Mouse (Mus musculus) mouse trophoblast stem cell (cell line): Measurements from ENCODE around the gene Polr2c.
"Not testable (repeated sequence)": the region's sequence is repeated elsewhere in the genome, so short reads cannot be mapped to it uniquely, and the experiment has no call there.

Experiments
- in situ Hi-C, 2 experiments: fragments of 300-500 bp; cut with MseI, MboI; formaldehyde crosslinking; loops; 2 replicates in 1 of 2; 3 replicates in 1 of 2; pipeline ENCODE4 v1.15.1; 2025

Polr2c gene

DNA sequence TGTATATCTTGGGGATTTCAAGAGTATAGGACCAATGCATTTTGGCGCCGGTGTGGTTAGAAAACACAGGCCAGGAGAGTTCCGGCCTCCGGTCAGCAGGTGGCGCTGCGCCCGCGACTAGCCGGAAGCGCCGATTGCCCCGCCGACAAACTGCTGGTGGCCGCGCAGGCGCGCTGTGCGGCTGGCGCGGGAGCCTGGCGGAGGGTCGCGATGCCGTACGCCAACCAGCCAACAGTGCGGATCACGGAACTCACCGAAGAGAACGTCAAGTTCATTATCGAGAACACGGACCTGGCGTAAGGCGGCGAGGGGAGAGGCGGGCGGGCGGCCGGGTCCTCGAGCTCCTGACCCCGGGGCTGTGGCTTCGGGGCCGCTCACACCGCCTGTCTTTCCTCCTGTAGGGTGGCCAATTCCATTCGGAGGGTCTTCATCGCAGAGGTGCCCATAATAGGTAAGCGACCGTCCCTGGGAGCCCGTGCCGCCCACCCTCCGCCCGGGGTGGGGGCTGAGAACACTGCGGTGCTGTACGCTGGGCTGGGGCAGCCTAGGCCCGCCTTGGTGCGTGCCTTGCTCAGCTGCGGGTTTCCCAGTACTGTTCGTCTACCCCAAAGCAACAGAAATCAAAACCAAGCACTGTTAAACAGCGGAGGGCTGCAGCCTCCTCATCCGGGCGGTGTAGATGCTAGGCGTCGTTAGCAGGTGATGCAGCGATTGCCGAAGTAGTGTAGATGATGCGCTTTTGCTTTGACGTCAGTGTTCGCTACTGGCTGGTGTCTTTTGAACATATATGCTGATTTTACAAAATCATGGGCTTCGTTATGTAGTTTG, at the start of gene Polr2c:
Gene Polr2c (plus strand): TSS at position 105 of the 828 bp plus-strand sequence.
- in situ Hi-C loops, result no loop called here

GRCm38 (mm10) chr8:94807506-94807905, 49.7 kb upstream of the Polr2c start:
- in situ Hi-C loops, result no loop called here

GRCm38 (mm10) chr8:94808372-94808771, 48.9 kb upstream of the Polr2c start:
- in situ Hi-C loops, result no loop called here

DNA sequence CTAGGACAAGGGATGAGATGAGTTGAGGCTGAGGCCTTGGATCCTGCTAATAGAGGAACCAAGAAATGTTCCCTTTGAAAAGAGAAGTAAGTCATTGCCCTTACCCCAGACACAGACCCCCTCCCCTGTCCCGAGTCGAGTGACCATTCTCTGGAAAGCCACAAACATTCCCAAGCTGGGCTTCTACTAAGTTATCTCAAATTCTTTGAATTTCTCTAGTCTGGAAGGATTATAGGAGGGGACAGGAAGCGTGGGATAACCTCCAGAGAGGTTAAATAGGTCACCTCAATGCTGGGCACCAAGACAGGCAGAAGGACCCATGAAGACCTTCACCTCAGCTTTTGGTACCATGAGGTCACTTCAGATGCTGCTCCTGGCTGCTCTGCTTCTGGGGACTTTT, 47.1 kb upstream of the Polr2c start, which contains the start of gene Ccl17:
Gene Ccl17 (plus strand): TSS at position 301 of the 400 bp plus-strand sequence.
- in situ Hi-C loops, result loop anchor here (5.0 kb wide), 1 partner anchor 108 kb away; no protein-coding TSS in a partner anchor

GRCm38 (mm10) chr8:94810855-94811254, 46.4 kb upstream of the Polr2c start:
- in situ Hi-C loops, result loop anchor here (5.0 kb wide), 1 partner anchor 109 kb away; no protein-coding TSS in a partner anchor

DNA sequence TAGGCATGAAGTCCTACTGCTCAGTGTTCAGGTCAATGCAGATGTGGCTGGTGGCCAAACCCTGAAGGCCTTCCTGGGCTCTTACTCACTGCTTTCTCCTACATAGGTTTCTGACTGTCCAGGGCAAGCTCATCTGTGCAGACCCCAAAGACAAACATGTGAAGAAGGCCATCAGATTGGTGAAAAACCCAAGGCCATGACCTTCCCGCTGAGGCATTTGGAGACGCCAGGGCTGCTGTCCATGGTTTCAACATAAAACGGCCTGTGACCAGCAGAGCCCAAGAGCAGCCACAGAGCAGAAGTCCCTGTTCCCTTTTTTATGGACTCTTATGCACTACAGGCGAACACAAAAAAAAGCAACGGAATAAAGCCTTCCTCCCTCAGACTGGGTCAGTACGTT, 45.6 kb upstream of the Polr2c start:
- in situ Hi-C loops, result loop anchor here (5.0 kb wide), 1 partner anchor 109 kb away; no protein-coding TSS in a partner anchor

GRCm38 (mm10) chr8:94812645-94813098, 44.6 kb upstream of the Polr2c start:
- in situ Hi-C loops, result loop anchor here (5.0 kb wide), 1 partner anchor 110 kb away; no protein-coding TSS in a partner anchor

DNA sequence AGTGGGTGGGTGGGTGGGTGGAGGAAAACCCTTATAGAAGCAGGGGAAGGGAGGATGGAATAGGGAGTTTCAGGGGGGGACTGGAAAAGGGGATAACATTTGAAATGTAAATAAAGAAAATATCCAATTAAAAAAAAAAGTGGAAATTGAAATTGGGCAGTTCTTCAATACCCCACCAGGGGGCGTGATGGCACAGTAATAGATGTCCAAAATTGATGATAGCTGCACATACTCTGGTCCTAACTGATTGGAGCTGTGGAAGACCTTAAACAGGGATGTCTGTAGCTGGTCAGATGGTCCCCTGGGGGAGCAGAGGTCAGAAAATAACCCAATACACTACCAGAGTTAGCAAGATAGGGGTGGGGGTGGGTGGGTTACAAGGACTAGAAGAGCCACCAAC, 42.7 kb upstream of the Polr2c start:
- in situ Hi-C loops, result loop anchor here (5.0 kb wide), 1 partner anchor 112 kb away; no protein-coding TSS in a partner anchor

DNA sequence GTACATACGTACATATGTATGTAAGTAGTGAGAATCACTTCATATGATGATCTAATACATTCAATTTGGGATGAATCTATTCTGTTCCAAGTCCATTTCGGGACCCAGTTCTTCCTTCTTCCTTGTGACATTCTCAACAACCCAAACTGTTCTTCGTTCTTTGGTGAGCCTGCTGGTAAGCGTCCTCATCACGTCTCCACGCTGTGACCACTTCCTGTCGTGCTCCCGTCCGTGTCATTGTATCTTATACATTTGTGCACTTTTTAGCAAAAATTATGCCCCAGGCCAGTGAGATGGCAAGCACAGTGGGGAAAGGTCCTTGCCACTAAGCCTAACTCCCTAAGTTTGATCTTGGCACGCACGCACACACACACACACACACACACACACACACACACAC, 39.3 kb upstream of the Polr2c start:
- in situ Hi-C loops, result no loop called here

DNA sequence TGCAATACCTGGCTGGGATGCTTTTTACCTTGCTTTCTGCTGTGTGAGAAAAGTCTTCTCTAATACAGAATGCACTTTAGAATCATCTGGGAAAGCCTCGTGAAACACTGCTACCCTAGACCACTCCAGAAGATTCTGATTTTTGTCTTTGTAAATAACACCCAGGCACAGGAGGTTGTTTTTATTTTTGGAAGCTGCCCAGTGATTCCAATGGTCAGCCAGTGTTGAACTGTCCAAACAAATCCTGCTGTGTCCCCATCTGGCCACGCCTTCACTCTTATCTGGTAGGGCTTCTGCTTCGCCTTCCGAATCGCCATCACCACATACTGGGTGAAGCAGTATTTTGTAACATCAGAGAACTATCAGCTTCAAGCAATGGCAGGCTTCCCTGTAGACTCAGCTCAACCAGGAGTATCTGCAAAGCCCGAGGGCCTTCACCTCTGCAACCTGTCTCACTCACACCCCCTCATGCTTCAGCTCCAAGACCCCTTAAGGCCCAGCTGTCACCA, 37.5 kb upstream of the Polr2c start:
- in situ Hi-C loops, result no loop called here

GRCm38 (mm10) chr8:94820553-94820952, 36.7 kb upstream of the Polr2c start:
- in situ Hi-C loops, result no loop called here

- in situ Hi-C loops, result no loop called here
Observed at GRCm38 (mm10) chr8:94821381-94821780, 35.9 kb upstream of the Polr2c start.

GRCm38 (mm10) chr8:94822637-94823560, 34.4 kb upstream of the Polr2c start:
- in situ Hi-C loops, result no loop called here

DNA sequence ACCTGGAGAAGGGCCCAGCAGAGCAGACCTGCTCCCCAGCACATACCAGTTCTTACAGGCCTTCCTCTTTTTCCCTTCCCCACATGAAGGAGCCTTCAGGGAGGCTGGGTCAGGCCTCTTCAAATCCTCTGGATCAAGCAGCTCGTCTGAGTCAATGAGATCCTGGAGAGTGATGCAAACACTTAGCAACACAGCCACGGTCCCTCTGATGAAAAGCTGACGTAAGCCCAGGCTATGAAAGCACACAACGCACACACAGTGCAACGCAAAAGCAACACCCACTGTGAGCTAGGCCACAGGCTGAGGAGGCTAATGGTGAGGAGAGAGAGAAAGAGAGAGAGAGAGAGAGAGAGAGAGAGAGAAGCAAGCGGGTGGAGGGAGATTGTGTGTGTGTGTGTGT, 32.1 kb upstream of the Polr2c start:
- in situ Hi-C loops, result no loop called here

DNA sequence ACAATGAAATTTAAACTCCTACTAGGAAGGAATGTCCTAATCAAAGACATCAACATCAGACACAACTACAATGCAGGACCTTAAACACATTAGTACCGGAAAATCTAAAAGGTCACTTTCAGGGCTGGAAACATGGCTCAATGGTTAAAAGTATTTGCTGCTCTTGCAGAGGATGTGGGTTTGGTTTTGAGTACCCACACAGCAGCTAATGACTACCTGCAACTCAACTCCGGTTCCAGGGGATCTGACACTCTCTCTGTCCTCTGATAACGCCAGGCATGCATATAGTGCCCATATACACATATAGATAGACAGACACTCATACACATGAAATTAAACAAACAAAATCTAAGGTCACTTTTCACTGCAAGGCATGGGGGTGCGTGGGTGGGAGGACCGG, 31.0 kb upstream of the Polr2c start:
- in situ Hi-C loops, result no loop called here

- in situ Hi-C loops, result no loop called here
Observed at GRCm38 (mm10) chr8:94828284-94828683, 29.0 kb upstream of the Polr2c start.

GRCm38 (mm10) chr8:94833901-94834405, 23.3 kb upstream of the Polr2c start:
- in situ Hi-C loops, result not testable (repeated sequence)

DNA sequence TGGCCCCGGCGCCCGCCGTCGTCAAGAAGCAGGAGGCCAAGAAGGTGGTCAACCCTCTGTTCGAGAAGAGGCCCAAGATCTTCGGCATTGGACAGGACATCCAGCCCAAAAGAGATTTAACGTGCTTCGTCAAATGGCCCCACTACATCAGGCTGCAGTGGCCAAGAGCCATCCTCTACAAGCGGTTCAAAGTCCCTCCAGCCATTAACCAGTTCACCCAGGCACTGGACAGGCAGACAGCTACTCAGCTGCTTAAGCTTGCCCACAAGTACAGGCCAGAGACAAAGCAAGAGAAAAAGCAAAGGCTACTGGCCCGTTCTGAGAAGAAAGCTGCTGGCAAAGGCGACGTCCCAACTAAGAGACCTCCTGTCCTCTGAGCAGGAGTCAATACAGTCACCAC, 21.5 kb upstream of the Polr2c start:
- in situ Hi-C loops, result not testable (repeated sequence)

GRCm38 (mm10) chr8:94836456-94837240, 20.6 kb upstream of the Polr2c start:
- in situ Hi-C loops, result no loop called here

DNA sequence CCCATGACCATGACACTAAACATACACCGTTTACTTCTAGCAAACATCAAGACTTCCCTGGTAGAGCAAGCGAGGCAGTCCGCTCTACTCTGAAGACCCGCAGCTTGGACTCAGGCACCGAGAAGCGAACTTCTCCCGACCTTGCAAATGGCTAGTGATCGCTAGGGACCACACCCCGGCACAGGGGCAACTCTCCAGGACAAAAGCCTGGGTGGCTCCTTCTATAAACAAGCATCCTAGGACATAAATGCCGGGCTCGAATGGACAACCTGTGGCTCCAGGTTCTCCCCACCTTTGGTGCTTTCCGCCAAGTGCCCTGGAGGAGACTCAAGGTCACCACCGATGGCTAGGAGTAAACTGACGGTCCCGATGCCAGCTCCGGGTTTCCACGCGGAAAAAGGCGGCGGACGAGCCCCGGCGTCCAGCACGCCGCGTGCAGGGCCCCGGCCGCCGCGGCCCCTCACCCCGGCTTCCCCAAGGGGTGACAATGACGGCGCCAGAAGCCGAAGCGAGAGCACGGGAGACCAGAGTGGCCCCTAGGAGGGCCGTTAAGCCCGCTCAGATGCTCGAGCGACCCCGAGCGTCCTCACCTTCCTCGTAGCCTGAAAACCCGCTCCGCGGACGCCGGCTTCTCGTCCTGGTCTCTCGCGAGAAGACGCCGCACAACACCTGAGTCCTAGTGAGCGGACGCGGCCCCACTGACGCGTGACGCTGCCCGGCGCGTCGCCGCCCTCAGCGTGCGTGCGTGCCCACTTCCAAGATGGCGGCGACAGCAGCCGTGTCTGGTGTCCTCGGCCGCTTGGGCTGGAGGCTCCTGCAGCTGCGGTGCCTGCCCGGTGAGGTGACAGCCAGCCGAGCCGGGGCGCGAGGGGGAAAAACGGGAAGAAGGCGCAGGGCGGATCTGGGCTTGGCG, 19.3 kb upstream of the Polr2c start, which contains the start of the genes Coq9 and Ciapin1:
Gene Coq9 (plus strand): TSS at position 660 of the 913 bp plus-strand sequence.
Gene Ciapin1 (minus strand): TSS at position 697 of the 913 bp plus-strand sequence.
- in situ Hi-C loops, result no loop called here
